22 mouse cellular contexts compared by ENCODE assay signal in genomic region chr2:41498637-41499036, GRCm38 (mm10).
DNase-seq lines count a peak whose midpoint lies in the region; ATAC-seq and TF ChIP-seq lines count a peak whose summit lies in the region.
"Had no signal": no experiment of that assay in that cellular context is flagged by ENCODE, and none has a peak within 500 bp of the region (broad histone marks: within the 10 kb centered on the region; RNA-seq: fewer than 3 reads in every experiment).

No protein-coding gene starts in this region.

- intact Hi-C loops in heart, postnatal 10 days (cut with DNase I), result no loop called here

- WGBS in hindbrain, embryonic 12.5 days, result 49% methylated on average over 4 of the region's 4 CpGs
- WGBS in hindbrain, postnatal 0 days, result 32% methylated on average over 4 of the region's 4 CpGs
- WGBS in forebrain, embryonic 13.5 days, result 8% methylated on average over 4 of the region's 4 CpGs
- WGBS in hindbrain, embryonic 16.5 days, result 32% methylated on average over 4 of the region's 4 CpGs

- no peak overlapping the region for H3K4me3 ChIP-seq in hindbrain, embryonic 12.5 days
- H3K4me3 ChIP-seq in hindbrain, postnatal 0 days (ENCODE audit: low read length), result no peak overlapping the region
- H3K4me3 ChIP-seq in forebrain, embryonic 13.5 days, result no peak overlapping the region
- no peak overlapping the region for H3K4me3 ChIP-seq in hindbrain, embryonic 16.5 days (ENCODE audit: low read length)
- H3K4me3 ChIP-seq: embryonic facial prominence, embryonic 13.5 days; heart, embryonic 13.5 days; left cerebral cortex, adult 2 months; limb, embryonic 13.5 days; myocyte had no signal

- peak; percentile 80 for ATAC-seq in hindbrain, embryonic 12.5 days (ENCODE audit: low FRiP score)
- no peak; the same call in 1 of the 2 replicates for ATAC-seq in hindbrain, postnatal 0 days
- peak; percentile 95 for ATAC-seq in forebrain, embryonic 13.5 days
- ATAC-seq in hindbrain, embryonic 16.5 days, result peak; percentile 71; the same call in 1 of the 2 replicates
- ATAC-seq: intestine, postnatal 0 days had no signal

- no peak overlapping the region for H3K27ac ChIP-seq in hindbrain, embryonic 12.5 days
- no peak overlapping the region for H3K27ac ChIP-seq in hindbrain, postnatal 0 days
- H3K27ac ChIP-seq in forebrain, embryonic 13.5 days, result no peak overlapping the region
- H3K27ac ChIP-seq in hindbrain, embryonic 16.5 days (ENCODE audit: low read depth, low read length), result no peak overlapping the region
- H3K27ac ChIP-seq: embryonic facial prominence, embryonic 13.5 days; heart, embryonic 13.5 days; kidney, postnatal 0 days; left cerebral cortex, adult 2 months; limb, embryonic 13.5 days; liver, embryonic 14.5 days had no signal

- no peak overlapping the region for H3K4me2 ChIP-seq in hindbrain, embryonic 12.5 days (replicated peaks)
- no peak overlapping the region for H3K4me2 ChIP-seq in hindbrain, postnatal 0 days (ENCODE audit: low read depth, low read length)
- peak overlapping the region; percentile 22; the same call in 1 of the 2 replicates for H3K4me2 ChIP-seq in forebrain, embryonic 13.5 days
- H3K4me2 ChIP-seq in hindbrain, embryonic 16.5 days (ENCODE audit: low read length), result no peak overlapping the region
- H3K4me2 ChIP-seq: embryonic facial prominence, embryonic 13.5 days; heart, embryonic 13.5 days; limb, embryonic 13.5 days had no signal

- DNase-seq in hindbrain, postnatal 0 days (ENCODE audit: low spot score), result no peak
- peak; percentile 47 for DNase-seq in retina, embryonic 14.5 days (ENCODE audit: low spot score)
- DNase-seq in right cerebral cortex, postnatal 36 days (ENCODE audit: low spot score in 2 of 2), result no peak
- no peak for DNase-seq in heart, postnatal 10 days
- no peak for DNase-seq in spleen, postnatal 36 days (ENCODE audit: low spot score in 2 of 2)
- DNase-seq: adrenal gland, postnatal 14 days; cerebellum, adult 8-10 months; heart, adult 11 months; heart, postnatal 4 days; lung, postnatal 10 days; thymus, adult 2 months had no signal

- TF ChIP-seq CTCF in hindbrain, postnatal 0 days (IDR thresholded peaks at IDR 0.05; ENCODE audit: low read depth), result no peak

- H3K36me3 ChIP-seq in hindbrain, embryonic 12.5 days, result no peaks in the 10 kb centered on the region
- no peaks in the 10 kb centered on the region for H3K36me3 ChIP-seq in hindbrain, postnatal 0 days (ENCODE audit: insufficient read depth, low read length)
- no peaks in the 10 kb centered on the region for H3K36me3 ChIP-seq in forebrain, embryonic 13.5 days (ENCODE audit: poor library complexity, severe bottlenecking)
- no peaks in the 10 kb centered on the region for H3K36me3 ChIP-seq in hindbrain, embryonic 16.5 days (ENCODE audit: control insufficient read depth, insufficient read depth, low read length)
- H3K36me3 ChIP-seq: embryonic facial prominence, embryonic 13.5 days; heart, embryonic 13.5 days; limb, embryonic 13.5 days had no signal

- H3K9me3 ChIP-seq in hindbrain, embryonic 12.5 days (replicated peaks), result no peaks in the 10 kb centered on the region
- no peaks in the 10 kb centered on the region for H3K9me3 ChIP-seq in hindbrain, postnatal 0 days (ENCODE audit: low read length)
- H3K9me3 ChIP-seq in forebrain, embryonic 13.5 days (replicated peaks), result no peaks in the 10 kb centered on the region
- H3K9me3 ChIP-seq in hindbrain, embryonic 16.5 days (ENCODE audit: control insufficient read depth, low read length), result no peaks in the 10 kb centered on the region
- H3K9me3 ChIP-seq: embryonic facial prominence, embryonic 13.5 days; heart, embryonic 13.5 days; limb, embryonic 13.5 days had no signal

- H3K27me3 ChIP-seq in hindbrain, embryonic 12.5 days, result no peaks in the 10 kb centered on the region
- no peaks in the 10 kb centered on the region for H3K27me3 ChIP-seq in hindbrain, postnatal 0 days (ENCODE audit: insufficient read depth, low read length)
- H3K27me3 ChIP-seq in forebrain, embryonic 13.5 days, result no peaks in the 10 kb centered on the region
- H3K27me3 ChIP-seq in hindbrain, embryonic 16.5 days (replicated peaks; ENCODE audit: control insufficient read depth, insufficient read depth, low read length), result no peaks in the 10 kb centered on the region
- H3K27me3 ChIP-seq: embryonic facial prominence, embryonic 13.5 days; heart, embryonic 13.5 days; limb, embryonic 13.5 days had no signal

- H3K4me1 ChIP-seq in hindbrain, embryonic 12.5 days, result no peaks in the 10 kb centered on the region
- H3K4me1 ChIP-seq in hindbrain, postnatal 0 days (ENCODE audit: insufficient read depth, low read length), result no peaks in the 10 kb centered on the region
- peaks cover 12% of the 10 kb centered on the region for H3K4me1 ChIP-seq in forebrain, embryonic 13.5 days
- no peaks in the 10 kb centered on the region for H3K4me1 ChIP-seq in hindbrain, embryonic 16.5 days (ENCODE audit: control insufficient read depth, insufficient read depth, low read depth, low read length)
- H3K4me1 ChIP-seq: embryonic facial prominence, embryonic 13.5 days; heart, embryonic 13.5 days; limb, embryonic 13.5 days had no signal

- H3K9ac ChIP-seq in hindbrain, embryonic 12.5 days, result no peak overlapping the region
- no peak overlapping the region for H3K9ac ChIP-seq in hindbrain, postnatal 0 days (replicated peaks; ENCODE audit: low read length)
- no peak overlapping the region for H3K9ac ChIP-seq in forebrain, embryonic 13.5 days
- H3K9ac ChIP-seq in hindbrain, embryonic 16.5 days (ENCODE audit: low read depth, low read length), result no peak overlapping the region
- H3K9ac ChIP-seq: embryonic facial prominence, embryonic 13.5 days; heart, embryonic 13.5 days; limb, embryonic 13.5 days; liver, embryonic 14.5 days had no signal
